Mouse (Mus musculus) heart, embryonic 16.5 days (tissue): ENCODE measurements around the gene Smc4. TPM values are rescaled to one million over a fixed set of nuclear protein-coding genes. Genes with fewer than 3 reads are reported as not detected.

Source experiments
- ATAC-seq: fragments of 200-750 bp; cut with Nextera tagmentation; replicated peaks from 2 replicates; pipeline ENCODE4 v1.8.0; 2017; ENCODE audit warnings: moderate number of reproducible peaks; ENCODE audit not compliant: insufficient read depth, low FRiP score; ENCODE audit errors: extremely low read depth
- H3K27ac ChIP-seq: fragments of 300-500 bp; sonication (generic); 2 replicates; pipeline ENCODE4 v1.5.1; 2014; ENCODE audit warnings: mild to moderate bottlenecking, low read length, control low read depth, moderate library complexity
- H3K27me3 ChIP-seq: fragments of 300-500 bp; sonication (generic); 2 replicates; pipeline ENCODE4 v1.6.1; 2014; ENCODE audit warnings: low read length, mixed read lengths; ENCODE audit not compliant: control insufficient read depth, insufficient read depth
- H3K36me3 ChIP-seq: fragments of 300-500 bp; sonication (generic); 2 replicates; pipeline ENCODE4 v1.6.1; 2014; ENCODE audit not compliant: control insufficient read depth, insufficient read depth
- H3K4me1 ChIP-seq: fragments of 300-500 bp; sonication (generic); 2 replicates; pipeline ENCODE4 v1.6.1; 2014; ENCODE audit warnings: low read length, mixed read lengths; ENCODE audit not compliant: control insufficient read depth, insufficient read depth
- H3K4me2 ChIP-seq: fragments of 300-500 bp; sonication (generic); 2 replicates; pipeline ENCODE4 v1.6.1; 2014; ENCODE audit warnings: low read depth, mild to moderate bottlenecking, control low read depth, low read length
- H3K4me3 ChIP-seq: fragments of 300-500 bp; sonication (generic); 2 replicates; pipeline ENCODE4 v1.5.1; 2014; ENCODE audit warnings: mild to moderate bottlenecking, control low read depth, low read length
- H3K9ac ChIP-seq: fragments of 300-500 bp; sonication (generic); 2 replicates; pipeline ENCODE4 v1.6.1; 2014; ENCODE audit warnings: low read length, control low read depth
- H3K9me3 ChIP-seq: fragments of 300-500 bp; sonication (generic); replicated peaks from 2 replicates; pipeline ENCODE4 v1.6.1; 2016; ENCODE audit warnings: low read length; ENCODE audit not compliant: control insufficient read depth
- WGBS: fragments of 180-500 bp; shearing (Covaris S2); extraction: QIAGEN DNeasy Blood & Tissue Kit; methylation state at CpG from one replicate; pipeline ENCODE4 v1.1.7; 2014; 5-methylcytosine and 5-hydroxymethylcytosine counted together
- polyA plus RNA-seq: library from polyadenylated mRNA; unstranded; fragments of >200 nt; fragmentation: Nextera tagmentation; extraction: Ambion mirVana; gene quantifications from 2 replicates; pipeline ENCODE4 v1.2.1, GENCODE M21; 2015

Smc4 gene
- 154 and 180 TPM in 2 replicates for polyA plus RNA-seq

DNA sequence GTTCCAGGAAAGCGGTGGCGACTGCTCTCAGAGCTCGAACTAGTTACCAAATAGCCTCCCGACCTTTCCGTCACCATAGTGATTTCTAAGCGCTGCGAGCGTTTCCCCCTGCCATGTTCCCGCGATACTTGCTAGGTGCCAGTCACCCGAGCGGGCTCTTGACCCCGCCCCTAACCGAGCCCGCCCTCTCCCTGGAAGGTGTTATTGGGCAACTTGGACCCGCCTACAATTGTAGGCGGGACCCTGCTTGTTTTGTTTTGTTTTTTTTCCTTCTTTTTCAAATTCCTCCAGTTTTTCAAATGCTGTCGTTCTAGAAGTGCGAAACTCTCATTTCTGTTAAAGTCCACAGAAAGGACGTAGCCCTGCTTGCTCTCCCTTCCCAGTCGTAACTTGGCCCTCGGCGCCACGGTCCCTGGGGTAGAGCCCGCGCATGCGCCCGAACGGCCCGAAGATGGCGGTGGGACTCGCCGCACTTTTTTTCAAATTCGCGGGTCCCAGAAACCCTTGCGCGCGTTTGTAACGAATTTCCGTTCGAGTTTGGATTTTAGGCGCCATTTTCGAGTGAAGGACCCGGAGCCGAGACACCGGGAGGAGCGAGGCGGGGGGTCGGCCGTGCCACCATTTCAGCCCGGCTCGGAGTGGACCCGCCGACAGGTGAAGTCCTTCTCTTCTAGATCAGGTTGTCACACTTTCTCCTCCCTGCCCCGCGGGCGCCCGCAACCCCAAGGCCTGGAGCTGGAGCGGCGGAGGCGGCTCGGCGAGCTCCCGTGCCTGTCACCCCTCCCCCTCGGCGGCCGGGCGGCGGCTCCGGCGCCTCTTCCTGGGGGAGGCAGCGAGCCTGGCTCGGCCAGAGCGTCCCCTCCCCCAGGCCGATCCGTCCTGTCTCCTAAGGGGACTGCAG is at the start of gene Smc4, which contains the start of gene Ift80:
Gene Smc4, plus strand, starts transcription at position 302 of the 901 bp plus-strand sequence.
Gene Ift80, minus strand, starts transcription at position 134 of the 901 bp plus-strand sequence.
- Histone ChIP-seq H3K9me3 (no peaks in the 10 kb centered on the region), H3K36me3 (no peaks in the 10 kb centered on the region), H3K4me1 (peaks cover 11% of the 10 kb centered on the region), H3K27ac (peak within 1 kb of the TSS; percentile 94), H3K9ac (peak within 1 kb of the TSS; percentile 93), H3K4me2 (peak within 1 kb of the TSS; percentile 86), H3K27me3 (no peaks in the 10 kb centered on the region), H3K4me3 (peak within 1 kb of the TSS; percentile 99)
- peak; percentile 90 for ATAC-seq
- under 1% methylated on average over 71 of the region's 76 CpGs for WGBS

DNA sequence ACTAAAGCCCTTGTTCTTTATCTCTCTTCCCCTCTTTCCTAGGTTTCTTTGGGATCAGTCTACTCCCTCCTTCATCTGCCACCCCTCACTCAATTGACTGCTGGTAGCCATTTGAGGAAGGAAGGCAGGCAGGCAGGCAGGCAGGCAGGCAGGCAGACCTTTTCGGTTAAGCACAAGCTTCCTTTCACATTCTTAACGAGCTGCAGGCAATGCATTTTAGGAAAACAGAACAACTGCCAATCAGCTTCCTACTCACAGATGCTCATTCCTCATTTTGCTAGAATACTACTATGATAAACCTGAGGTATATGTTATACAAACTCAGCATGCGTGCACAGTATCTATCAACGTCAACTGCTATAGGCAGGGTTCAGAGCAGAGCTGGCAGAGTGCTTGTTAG is 48.1 kb upstream of the Smc4 start:
- Histone ChIP-seq H3K4me2 (no peak overlapping the region), H3K9ac (no peak overlapping the region), H3K9me3 (no peaks in the 10 kb centered on the region), H3K27ac (no peak overlapping the region), H3K27me3 (no peaks in the 10 kb centered on the region), H3K36me3 (0 out of 2 replicates have a peak, but pooled peaks cover 1% of the 10 kb centered on the region), H3K4me1 (no peaks in the 10 kb centered on the region), H3K4me3 (no peak overlapping the region)
- ATAC-seq, result no peak
- 65% methylated on average over 4 of the region's 4 CpGs for WGBS

DNA sequence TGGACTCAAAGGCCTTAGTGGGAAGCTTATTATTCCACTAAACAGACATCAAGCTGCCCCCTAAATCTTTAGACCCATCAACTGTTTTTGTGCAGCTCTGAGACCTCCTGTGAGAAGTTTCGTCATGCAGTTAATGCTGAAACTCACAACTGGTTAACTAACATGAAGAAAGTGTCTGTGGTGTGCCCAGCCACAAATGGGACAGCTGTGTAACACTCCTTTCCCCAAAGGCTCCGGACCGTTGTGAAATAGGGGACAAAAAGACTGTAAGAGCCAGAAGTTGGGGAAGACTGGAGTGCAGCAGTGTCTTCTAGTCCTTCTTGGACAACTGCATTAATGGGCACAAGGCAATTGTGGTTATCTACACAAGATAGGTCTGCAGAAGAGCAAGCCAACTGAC is 47.1 kb upstream of the Smc4 start:
- Histone ChIP-seq H3K9me3 (no peaks in the 10 kb centered on the region), H3K4me2 (no peak overlapping the region), H3K4me3 (no peak overlapping the region), H3K4me1 (no peaks in the 10 kb centered on the region), H3K36me3 (peaks cover 4% of the 10 kb centered on the region; the same call in 1 of the 2 replicates), H3K9ac (no peak overlapping the region), H3K27me3 (no peaks in the 10 kb centered on the region), H3K27ac (no peak overlapping the region)
- WGBS, result 87% methylated on average over 3 of the region's 3 CpGs
- ATAC-seq, result no peak

DNA sequence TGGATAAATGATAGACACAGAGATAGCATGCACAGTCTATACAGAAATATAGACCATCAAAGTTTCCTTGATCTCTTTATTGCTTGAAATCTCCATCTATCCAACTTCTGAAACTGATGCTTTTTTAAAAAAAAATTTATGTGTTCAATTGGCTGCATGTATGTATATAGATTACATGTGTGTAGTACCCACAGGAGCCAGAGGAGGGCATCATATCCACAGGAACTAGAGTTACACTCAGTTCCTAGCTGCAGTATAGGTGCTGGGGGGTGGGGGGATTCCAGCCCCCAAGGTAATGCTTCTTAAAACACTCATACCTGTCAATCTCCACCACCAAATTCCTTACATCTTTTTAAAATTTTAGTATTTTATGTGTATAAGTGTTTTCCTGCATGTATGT is 39.9 kb upstream of the Smc4 start:
- Histone ChIP-seq H3K4me2 (no peak overlapping the region), H3K9me3 (0 out of 2 replicates have a peak, but pooled peaks cover 3% of the 10 kb centered on the region), H3K9ac (no peak overlapping the region), H3K36me3 (peaks cover 22% of the 10 kb centered on the region), H3K4me1 (peaks cover 2% of the 10 kb centered on the region; the same call in 1 of the 2 replicates), H3K4me3 (no peak overlapping the region), H3K27me3 (no peaks in the 10 kb centered on the region), H3K27ac (no peak overlapping the region)
- ATAC-seq, result no peak

DNA sequence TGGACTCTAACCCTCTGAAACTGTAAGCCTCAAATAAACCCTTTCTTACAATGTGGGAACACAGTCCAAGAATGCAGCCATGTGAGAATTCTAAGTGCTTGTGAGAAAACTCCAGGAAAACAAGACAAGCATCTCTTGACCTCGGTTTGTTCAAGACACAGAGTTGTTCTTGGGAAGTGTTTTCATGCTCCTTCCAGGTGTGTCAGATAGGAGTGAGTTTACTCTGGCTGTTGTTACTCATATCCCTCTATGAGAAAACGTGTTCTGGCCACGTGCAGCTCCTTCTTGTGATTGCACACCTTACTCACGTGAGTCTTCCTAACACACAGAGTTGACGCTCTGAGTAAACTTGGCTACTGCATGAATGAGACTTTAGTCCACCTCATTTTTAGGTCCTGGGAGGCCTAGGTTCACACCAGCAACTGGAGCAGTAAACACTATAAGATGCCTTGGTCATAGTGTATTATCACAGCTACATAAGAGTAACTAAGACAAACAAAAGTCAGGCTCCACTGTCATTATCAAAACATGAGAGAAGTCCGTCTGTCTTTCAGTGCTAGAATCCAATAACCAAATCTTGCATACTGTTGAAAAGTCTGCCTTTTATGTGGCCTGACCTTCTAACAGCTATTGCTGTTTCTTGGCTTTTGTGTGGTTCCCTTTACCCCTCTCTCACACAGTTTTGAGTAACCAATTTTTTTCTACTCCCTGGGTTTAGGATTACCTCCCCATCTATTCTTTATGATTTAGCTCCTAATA is 37.8 kb upstream of the Smc4 start:
- Histone ChIP-seq H3K9me3 (0 out of 2 replicates have a peak, but pooled peaks cover 3% of the 10 kb centered on the region), H3K27me3 (no peaks in the 10 kb centered on the region), H3K4me3 (no peak overlapping the region), H3K36me3 (peaks cover 20% of the 10 kb centered on the region), H3K4me2 (no peak overlapping the region), H3K27ac (0 out of 2 replicates have a peak overlapping the region, but pooled peaks have one; percentile 7), H3K9ac (no peak overlapping the region), H3K4me1 (peaks cover 2% of the 10 kb centered on the region; the same call in 1 of the 2 replicates)
- WGBS, result 86% methylated on average over 6 of the region's 6 CpGs
- ATAC-seq, result no peak

DNA sequence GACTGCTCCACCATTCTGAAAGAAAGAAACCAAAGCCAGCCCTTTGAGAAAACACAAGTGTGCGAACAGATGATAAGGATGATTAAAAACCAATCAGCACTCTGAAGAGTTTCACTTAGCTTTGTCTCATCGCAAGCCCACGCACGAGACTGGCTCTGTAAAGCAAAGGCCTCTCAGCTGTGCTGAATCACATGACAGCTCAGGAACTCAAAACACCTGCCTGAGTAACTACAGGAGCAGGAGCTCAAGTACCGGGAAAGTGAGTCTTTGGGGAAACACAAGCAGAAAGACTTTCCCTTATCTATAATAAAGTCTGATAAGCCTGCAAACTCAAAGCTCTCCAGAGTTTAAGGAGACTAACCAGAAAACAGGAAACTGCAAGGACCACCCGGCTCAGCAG is 37.1 kb upstream of the Smc4 start:
- Histone ChIP-seq H3K4me3 (no peak overlapping the region), H3K36me3 (peaks cover 18% of the 10 kb centered on the region), H3K9me3 (0 out of 2 replicates have a peak, but pooled peaks cover 3% of the 10 kb centered on the region), H3K9ac (no peak overlapping the region), H3K27me3 (no peaks in the 10 kb centered on the region), H3K4me1 (peaks cover 2% of the 10 kb centered on the region; the same call in 1 of the 2 replicates), H3K4me2 (no peak overlapping the region), H3K27ac (peak overlapping the region; percentile 43)
- peak; percentile 51; the same call in 1 of the 2 replicates for ATAC-seq
- 22% methylated on average over 6 of the region's 6 CpGs for WGBS

DNA sequence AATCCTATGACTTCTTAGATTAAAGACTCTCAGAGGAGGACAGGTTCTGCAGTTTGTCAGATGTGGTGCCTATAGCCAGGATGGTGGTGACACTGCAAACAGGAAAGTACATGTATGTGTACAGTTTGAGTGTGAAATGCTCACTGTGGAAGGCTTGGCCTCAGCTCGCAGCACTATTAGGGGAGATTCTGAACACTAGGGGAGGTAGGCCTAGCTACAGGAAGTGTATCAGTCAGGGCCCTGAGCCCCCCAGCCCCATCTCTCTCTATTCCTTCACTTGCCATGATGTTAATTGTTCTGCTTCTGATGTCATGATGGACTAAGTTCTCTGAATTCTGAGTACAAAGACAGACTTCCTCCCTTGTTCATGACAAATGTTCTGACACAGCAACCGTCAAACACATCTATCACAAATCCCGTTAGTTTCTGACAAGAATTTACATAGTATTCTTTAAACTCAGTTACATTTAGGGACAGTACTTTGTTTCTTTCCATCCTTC is 35.4 kb upstream of the Smc4 start:
- ATAC-seq, result no peak; the same call in 1 of the 2 replicates
- H3K36me3 ChIP-seq, result peaks cover 22% of the 10 kb centered on the region
- 85% methylated on average over 3 of the region's 3 CpGs for WGBS
- H3K4me3 ChIP-seq, result no peak overlapping the region
- H3K4me2 ChIP-seq, result no peak overlapping the region
- peaks cover 2% of the 10 kb centered on the region; the same call in 1 of the 2 replicates for H3K4me1 ChIP-seq
- no peaks in the 10 kb centered on the region for H3K27me3 ChIP-seq
- 0 out of 2 replicates have a peak, but pooled peaks cover 3% of the 10 kb centered on the region for H3K9me3 ChIP-seq
- H3K27ac ChIP-seq, result no peak overlapping the region
- no peak overlapping the region for H3K9ac ChIP-seq

DNA sequence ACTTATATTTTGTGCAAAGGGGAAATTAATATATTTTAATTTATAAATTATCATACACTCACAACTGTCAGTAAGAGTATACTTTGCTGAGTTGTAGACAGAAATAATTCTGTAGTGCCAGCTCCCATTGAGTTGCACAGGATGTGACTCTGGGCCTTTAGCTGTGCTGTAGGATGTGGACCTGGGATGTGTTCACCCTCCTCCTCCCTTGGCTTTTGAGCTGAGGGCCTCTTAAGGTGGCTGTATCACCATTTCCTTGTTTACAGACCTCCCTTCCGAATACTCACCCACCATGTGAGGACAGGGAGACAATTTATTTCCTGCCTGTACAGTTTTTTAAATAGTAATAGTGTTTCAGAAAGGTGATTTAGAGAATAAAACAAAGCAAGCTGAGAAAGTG is 31.0 kb upstream of the Smc4 start:
- no peak overlapping the region for H3K4me2 ChIP-seq
- no peak overlapping the region for H3K4me3 ChIP-seq
- peaks cover 4% of the 10 kb centered on the region; the same call in 1 of the 2 replicates for H3K36me3 ChIP-seq
- no peaks in the 10 kb centered on the region for H3K9me3 ChIP-seq
- peaks cover 19% of the 10 kb centered on the region for H3K4me1 ChIP-seq
- ATAC-seq, result no peak
- no peak overlapping the region for H3K27ac ChIP-seq
- no peak overlapping the region for H3K9ac ChIP-seq
- WGBS, result 43% methylated on average over 1 of the region's 1 CpGs
- no peaks in the 10 kb centered on the region for H3K27me3 ChIP-seq
